Mouse (Mus musculus): ENCODE measurements around the gene Ppt2.

Gene Ppt2

GRCm38 (mm10) chr17:34592581-34593549, 35.4 kb downstream of the Ppt2 start:
- no peak for TF ChIP-seq GATA4 (IDR thresholded peaks at IDR 0.05; ENCODE audit: insufficient replicate concordance, low read length)

GRCm38 (mm10) chr17:34591994-34592375, 36.3 kb downstream of the Ppt2 start:
- TF ChIP-seq GATA4 (IDR thresholded peaks at IDR 0.05; ENCODE audit: insufficient replicate concordance, low read length), result no peak

GRCm38 (mm10) chr17:34591029-34591993, 37.0 kb downstream of the Ppt2 start, which contains the start of gene Pbx2:
Gene Pbx2, plus strand, starts transcription at chr17:34591266.
- TF ChIP-seq GATA4 (IDR thresholded peaks at IDR 0.05; ENCODE audit: insufficient replicate concordance, low read length), result no peak

- TF ChIP-seq GATA4 (IDR thresholded peaks at IDR 0.05; ENCODE audit: insufficient replicate concordance, low read length), result no peak
These were observed 37.9 kb downstream of the Ppt2 start for GRCm38 (mm10) chr17:34590154-34590987.

- no peak for TF ChIP-seq GATA4 (IDR thresholded peaks at IDR 0.05; ENCODE audit: insufficient replicate concordance, low read length)
These were observed 38.6 kb downstream of the Ppt2 start, which contains the start of gene Gpsm3 for GRCm38 (mm10) chr17:34589681-34590101. Gene Gpsm3, plus strand, starts transcription at chr17:34589806.

- no peak for TF ChIP-seq GATA4 (IDR thresholded peaks at IDR 0.05; ENCODE audit: insufficient replicate concordance, low read length)
These were observed 39.1 kb downstream of the Ppt2 start for GRCm38 (mm10) chr17:34589206-34589605.

- no peak for TF ChIP-seq GATA4 (IDR thresholded peaks at IDR 0.05; ENCODE audit: insufficient replicate concordance, low read length)
These were observed 39.5 kb downstream of the Ppt2 start for GRCm38 (mm10) chr17:34588767-34589166.

GRCm38 (mm10) chr17:34587814-34588213, 40.5 kb downstream of the Ppt2 start:
- no peak; the same call in 1 of the 2 replicates for TF ChIP-seq GATA4 (IDR thresholded peaks at IDR 0.05; ENCODE audit: insufficient replicate concordance, low read length)

- TF ChIP-seq GATA4 (IDR thresholded peaks at IDR 0.05; ENCODE audit: insufficient replicate concordance, low read length), result peak; percentile 20; the same call in 1 of the 2 replicates
These were observed 40.9 kb downstream of the Ppt2 start for GRCm38 (mm10) chr17:34587423-34587811.

GRCm38 (mm10) chr17:34586796-34587422, 41.4 kb downstream of the Ppt2 start:
- no peak for TF ChIP-seq GATA4 (IDR thresholded peaks at IDR 0.05; ENCODE audit: insufficient replicate concordance, low read length)

- no peak for TF ChIP-seq GATA4 (IDR thresholded peaks at IDR 0.05; ENCODE audit: insufficient replicate concordance, low read length)
These were observed 42.2 kb downstream of the Ppt2 start for GRCm38 (mm10) chr17:34585877-34586771.

- TF ChIP-seq GATA4 (IDR thresholded peaks at IDR 0.05; ENCODE audit: insufficient replicate concordance, low read length), result no peak
These were observed 43.2 kb downstream of the Ppt2 start for GRCm38 (mm10) chr17:34585121-34585520.

GRCm38 (mm10) chr17:34583819-34584218, 44.5 kb downstream of the Ppt2 start:
- TF ChIP-seq GATA4 (IDR thresholded peaks at IDR 0.05; ENCODE audit: insufficient replicate concordance, low read length), result no peak

All from liver, adult (tissue).